Mouse (Mus musculus): ENCODE results near the gene Fev.

DNA sequence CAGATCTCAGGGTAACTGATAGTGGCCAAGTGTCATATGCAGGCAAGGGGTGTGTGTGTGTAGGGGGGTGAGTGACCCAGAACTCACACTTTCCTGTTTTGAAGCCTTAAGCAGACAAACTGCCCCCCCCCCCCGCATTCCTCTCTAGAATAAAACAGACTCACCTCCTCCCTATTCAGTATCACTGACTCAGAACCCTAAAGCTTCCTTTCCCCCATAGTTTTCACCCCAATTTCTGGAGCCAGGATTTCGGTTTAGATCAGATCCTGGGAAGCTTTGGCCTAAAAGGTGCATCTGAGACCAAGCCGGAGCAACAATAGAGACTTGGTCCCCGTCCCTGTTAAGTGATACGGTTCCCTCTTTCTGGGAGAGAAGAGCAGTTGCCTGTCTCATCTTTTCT, 1.8 kb downstream of the Fev start:
- TF ChIP-seq CTCF (IDR thresholded peaks at IDR 0.05; ENCODE audit: borderline replicate concordance, insufficient read depth, low read depth, low read length), result no peak
- TF ChIP-seq POLR2A (IDR thresholded peaks at IDR 0.05; ENCODE audit: borderline replicate concordance, insufficient read depth, low read length), result no peak

All from cerebellum, adult 2 months (tissue).